In the genomic region with DNA sequence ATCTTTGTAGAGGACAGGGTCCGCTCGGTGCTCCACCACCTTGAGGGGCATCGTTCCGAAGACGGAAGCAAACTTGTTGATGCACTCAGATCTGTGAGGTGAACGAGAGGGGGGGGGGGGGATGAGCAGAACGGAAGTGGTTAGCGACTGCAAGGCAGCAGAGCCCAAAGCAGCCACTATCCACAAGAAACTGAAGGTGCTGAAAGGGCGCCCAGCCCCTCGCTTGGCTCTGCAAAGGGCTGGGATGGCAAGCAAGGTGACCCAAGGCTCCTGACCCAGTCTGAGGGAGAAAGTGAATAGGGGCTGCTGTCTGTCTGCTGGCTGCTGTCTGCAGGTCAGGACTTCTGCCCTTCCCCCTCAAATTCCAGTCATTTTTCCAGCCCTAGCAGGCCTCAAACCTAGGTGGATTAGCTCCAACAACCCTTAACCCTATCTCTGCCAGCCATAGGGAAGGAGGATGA, we compare ENCODE assay signal across 11 mouse cellular contexts. TPM values are rescaled to one million over a fixed set of nuclear protein-coding genes. Genes with fewer than 3 reads are reported as not detected.
DNase-seq lines count a peak whose midpoint lies in the region; ATAC-seq and TF ChIP-seq lines count a peak whose summit lies in the region.
"Had no signal": no experiment of that assay in that cellular context is flagged by ENCODE, and none has a peak within 500 bp of the region (broad histone marks: within the 10 kb centered on the region; RNA-seq: fewer than 3 reads in every experiment).

No protein-coding gene starts in this region.

- TF ChIP-seq CTCF in lung, adult 2 months (IDR thresholded peaks at IDR 0.05; ENCODE audit: insufficient read depth, low read length) = no peak
- TF ChIP-seq CTCF in heart, postnatal 0 days (IDR thresholded peaks at IDR 0.05; ENCODE audit: low read depth) = no peak

- peak overlapping the region; percentile 89 for H3K27ac ChIP-seq in heart, embryonic 10.5 days
- H3K27ac ChIP-seq in heart, postnatal 0 days (ENCODE audit: low read depth) = no peak overlapping the region
- H3K27ac ChIP-seq: liver, embryonic 13.5 days had no signal

- peak overlapping the region; percentile 31 for H3K4me2 ChIP-seq in heart, postnatal 0 days (ENCODE audit: low read depth, low read length)
- H3K4me2 ChIP-seq: liver, embryonic 13.5 days had no signal

- H3K9me3 ChIP-seq in heart, embryonic 10.5 days = no peaks in the 10 kb centered on the region
- no peaks in the 10 kb centered on the region for H3K9me3 ChIP-seq in heart, postnatal 0 days (replicated peaks; ENCODE audit: control insufficient read depth, low read length)
- H3K9me3 ChIP-seq: liver, embryonic 13.5 days had no signal

- peak overlapping the region; percentile 9; the same call in 1 of the 2 replicates for H3K9ac ChIP-seq in heart, postnatal 0 days (replicated peaks; ENCODE audit: low read depth, low read length)
- H3K9ac ChIP-seq: liver, embryonic 13.5 days had no signal

- DNase-seq in heart, embryonic 10.5 days (ENCODE audit: low spot score) = peak; percentile 82
- no peak for DNase-seq in heart, adult 18-20 months
- peak; percentile 20 for DNase-seq in lung, postnatal 10 days
- DNase-seq in lung, adult 2 months = no peak
- DNase-seq in heart, postnatal 0 days (ENCODE audit: low spot score) = peak; percentile 16
- DNase-seq in thymus, postnatal 0 days (ENCODE audit: low spot score) = peak; percentile 71
- no peak for DNase-seq in adrenal gland, postnatal 4 days (ENCODE audit: low spot score in 2 of 2)
- DNase-seq in gastrocnemius, postnatal 25 days = no peak
- DNase-seq: cerebellum, postnatal 14 days; kidney, postnatal 14 days; liver, embryonic 13.5 days had no signal

- WGBS in heart, embryonic 10.5 days = 20% methylated on average over 10 of the region's 10 CpGs
- 52% methylated on average over 10 of the region's 10 CpGs for WGBS in lung, adult 2 months
- WGBS in heart, postnatal 0 days = 23% methylated on average over 10 of the region's 10 CpGs

- H3K27me3 ChIP-seq in heart, embryonic 10.5 days (ENCODE audit: insufficient read depth, poor library complexity, severe bottlenecking) = no peaks in the 10 kb centered on the region
- no peaks in the 10 kb centered on the region for H3K27me3 ChIP-seq in heart, postnatal 0 days (ENCODE audit: control insufficient read depth, insufficient read depth, low read length)
- H3K27me3 ChIP-seq: liver, embryonic 13.5 days had no signal

- TF ChIP-seq EP300 in heart, postnatal 0 days (IDR thresholded peaks at IDR 0.05; ENCODE audit: low read depth) = no peak

- H3K36me3 ChIP-seq in heart, embryonic 10.5 days = peaks cover 5% of the 10 kb centered on the region; the same call in 1 of the 2 replicates
- H3K36me3 ChIP-seq in heart, postnatal 0 days (replicated peaks; ENCODE audit: control insufficient read depth, insufficient read depth, low read length) = 0 out of 2 replicates have a peak, but pooled peaks cover 5% of the 10 kb centered on the region
- H3K36me3 ChIP-seq: liver, embryonic 13.5 days had no signal

- no peak for TF ChIP-seq POLR2A in lung, adult 2 months (IDR thresholded peaks at IDR 0.05; ENCODE audit: borderline replicate concordance, extremely low read depth, low read depth, low read length)

- peaks cover 57% of the 10 kb centered on the region for H3K4me1 ChIP-seq in heart, embryonic 10.5 days
- no peaks in the 10 kb centered on the region for H3K4me1 ChIP-seq in lung, adult 2 months (ENCODE audit: control insufficient read depth, insufficient read depth, low read length)
- peaks cover 17% of the 10 kb centered on the region for H3K4me1 ChIP-seq in heart, postnatal 0 days (ENCODE audit: control insufficient read depth, insufficient read depth)

- peak overlapping the region; percentile 40 for H3K4me3 ChIP-seq in heart, embryonic 10.5 days
- no peak overlapping the region for H3K4me3 ChIP-seq in lung, adult 2 months (replicated peaks; ENCODE audit: extremely low read depth, low read depth, low read length)
- 0 out of 2 replicates have a peak overlapping the region, but pooled peaks have one; percentile 2 for H3K4me3 ChIP-seq in heart, postnatal 0 days (ENCODE audit: low read depth, low read length)
- H3K4me3 ChIP-seq: liver, embryonic 13.5 days had no signal

- peak; percentile 68 for ATAC-seq in heart, postnatal 0 days (ENCODE audit: insufficient read depth, low read depth)

RNA-seq across cellular contexts. Expression of a gene that starts 54.0 kb away (rescaled TPM):
- polyA plus RNA-seq in heart, embryonic 10.5 days (2016; fragmentation: Nextera tagmentation; extraction: Ambion mirVana) = 0.83 and 3.6 TPM in 2 replicates
- total RNA-seq in heart, adult 18-20 months (2021) = under 1 TPM; 0.37 to 0.59 TPM
- polyA plus RNA-seq in lung, adult 2 months (2012; rRNA removed) = 0.24 and 0.47 TPM in 2 replicates
- total RNA-seq in heart, postnatal 0 days (2014; rRNA removed; ENCODE audit: low replicate concordance) = not detected in 2 replicates
- not detected in 2 replicates for polyA plus RNA-seq in heart, postnatal 0 days (2015; fragmentation: Nextera tagmentation; extraction: Ambion mirVana)
- polyA plus RNA-seq in thymus, postnatal 0 days (2015; fragmentation: Nextera tagmentation; extraction: Ambion mirVana) = 0.06 and 0.07 TPM in 2 replicates
- total RNA-seq in adrenal gland, postnatal 4 days (2021) = 1 to 10 TPM; 1.0 to 1.2 TPM
- under 1 TPM; 0.33 to 0.56 TPM for total RNA-seq in gastrocnemius, postnatal 25 days (2021)

Comparison
In these comparisons a context has a peak if more than half of its experiments do, and no peak if none do; other contexts are left out.
1. DNase-seq: peak in heart, embryonic 10.5 days (single experiment), lung, postnatal 10 days (single experiment), heart, postnatal 0 days (single experiment) and thymus, postnatal 0 days (single experiment); none in heart, adult 18-20 months (0 of 2), lung, adult 2 months (single experiment), adrenal gland, postnatal 4 days (0 of 2) and gastrocnemius, postnatal 25 days (single experiment).